Mouse (Mus musculus) ES-Bruce4 (cell line): ENCODE results near the gene Kcnj16. TPM values are rescaled to one million over a fixed set of nuclear protein-coding genes. Genes with fewer than 3 reads are reported as not detected.

Experiments used
- H3K27ac ChIP-seq: 2 replicates; pipeline ENCODE4 v1.5.1; 2012; ENCODE audit warnings: low read length, inconsistent platforms; ENCODE audit not compliant: insufficient read depth
- H3K27me3 ChIP-seq: 2 replicates; pipeline ENCODE4 v1.6.1; 2012; ENCODE audit warnings: mild to moderate bottlenecking, low read length, inconsistent platforms; ENCODE audit not compliant: control insufficient read depth, poor library complexity, insufficient read depth, severe bottlenecking
- H3K36me3 ChIP-seq: 2 replicates; pipeline ENCODE4 v1.6.1; 2012; ENCODE audit warnings: inconsistent platforms, mild to moderate bottlenecking, low read length, moderate library complexity; ENCODE audit not compliant: control insufficient read depth, poor library complexity, insufficient read depth, severe bottlenecking
- H3K4me1 ChIP-seq: one replicate; pipeline ENCODE4 v1.8.1; 2011; ENCODE audit warnings: low read length; ENCODE audit not compliant: control insufficient read depth, insufficient read depth
- H3K4me3 ChIP-seq: 2 replicates; pipeline ENCODE4 v1.5.1; 2011; ENCODE audit warnings: low read depth, mild to moderate bottlenecking, low read length
- H3K9ac ChIP-seq: 2 replicates; pipeline ENCODE4 v1.6.1; 2012; ENCODE audit warnings: low read depth, mild to moderate bottlenecking, inconsistent platforms; ENCODE audit not compliant: poor library complexity, severe bottlenecking
- H3K9me3 ChIP-seq: replicated peaks from 2 replicates; pipeline ENCODE4 v1.6.1; 2012; ENCODE audit warnings: mild to moderate bottlenecking, low read length, inconsistent platforms; ENCODE audit not compliant: control insufficient read depth, poor library complexity, insufficient read depth, severe bottlenecking
- CTCF ChIP-seq: IDR thresholded peaks from one replicate; pipeline ENCODE4 v1.8.1; 2011; ENCODE audit warnings: low read depth, low read length
- EP300 ChIP-seq: IDR thresholded peaks from 2 replicates; pipeline ENCODE4 v1.6.1; 2011; ENCODE audit warnings: low read depth, low read length; ENCODE audit not compliant: insufficient read depth
- POLR2A ChIP-seq: IDR thresholded peaks from one replicate; pipeline ENCODE4 v1.8.1; 2011; ENCODE audit warnings: low read length; ENCODE audit not compliant: insufficient read depth
- polyA plus RNA-seq: library from polyadenylated mRNA; stranded (reverse); fragments of >200 nt; gene quantifications from 2 replicates; pipeline ENCODE4 v1.2.4, GENCODE M21; 2011; ENCODE audit warnings: low read depth; ENCODE audit not compliant: missing spikeins, insufficient read depth, insufficient read length

Kcnj16 gene
- polyA plus RNA-seq, 1 experiment, result not detected

GRCm38 (mm10) chr11:111070460-111070859, 102.6 kb downstream of the Kcnj16 start:
- peaks cover 8% of the 10 kb centered on the region for H3K27me3 ChIP-seq
- no peak overlapping the region for H3K4me3 ChIP-seq
- no peaks in the 10 kb centered on the region for H3K9me3 ChIP-seq
- no peaks in the 10 kb centered on the region for H3K4me1 ChIP-seq
- no peaks in the 10 kb centered on the region for H3K36me3 ChIP-seq
- H3K9ac ChIP-seq, result no peak overlapping the region
- H3K27ac ChIP-seq, result no peak overlapping the region
- TF ChIP-seq CTCF (no peak), EP300 (no peak), POLR2A (no peak)

GRCm38 (mm10) chr11:111074131-111074530, 106.3 kb downstream of the Kcnj16 start:
- Histone ChIP-seq H3K9ac (no peak overlapping the region), H3K27me3 (no peaks in the 10 kb centered on the region; the same call in 1 of the 2 replicates), H3K4me1 (no peaks in the 10 kb centered on the region), H3K9me3 (no peaks in the 10 kb centered on the region), H3K4me3 (no peak overlapping the region), H3K36me3 (no peaks in the 10 kb centered on the region), H3K27ac (no peak overlapping the region)
- no peak for TF ChIP-seq EP300
- no peak for TF ChIP-seq POLR2A
- TF ChIP-seq CTCF, result no peak

Other genes starting within 250 kb of the Kcnj16 start
- gene Kcnj2, start 98.1 kb downstream of the Kcnj16 start, polyA plus RNA-seq, result 0.15 and 0.24 TPM in 2 replicates